Mouse (Mus musculus) embryo, embryonic 9.5 days (tissue): ENCODE measurements at regions not wholly inside any gene's neighbourhood (a gene's known extent, or its start where the extent isn't known, plus 50 kb on each side); places are given as distances from the start of the nearest gene placed in this dataset.

Source experiments
- DNase-seq: peaks from one replicate; pipeline ENCODE4 v3.0.0-alpha.2; 2017; ENCODE audit errors: extremely low spot score

DNA sequence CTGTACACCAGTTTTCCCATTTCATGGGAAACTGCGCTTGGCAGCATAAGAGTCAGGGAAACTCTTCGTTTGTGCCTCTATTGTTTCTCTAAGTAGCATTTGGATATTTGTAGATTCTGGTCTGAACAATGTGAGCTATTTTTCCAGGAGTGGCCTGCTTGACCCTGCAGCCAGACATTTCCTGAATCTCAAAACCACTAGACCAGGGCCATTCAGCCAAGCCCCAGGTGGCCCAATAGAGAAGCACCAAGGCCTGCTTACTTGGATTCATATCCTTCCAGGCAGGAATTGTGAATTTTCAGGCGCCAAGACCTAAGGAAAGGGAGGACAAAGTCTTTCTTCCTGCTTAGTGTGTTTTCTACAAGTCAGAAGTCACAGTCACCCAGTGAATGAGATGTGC lies 85.9 kb upstream of the Hs3st1 start:
- DNase-seq, result peak; percentile 1

DNA sequence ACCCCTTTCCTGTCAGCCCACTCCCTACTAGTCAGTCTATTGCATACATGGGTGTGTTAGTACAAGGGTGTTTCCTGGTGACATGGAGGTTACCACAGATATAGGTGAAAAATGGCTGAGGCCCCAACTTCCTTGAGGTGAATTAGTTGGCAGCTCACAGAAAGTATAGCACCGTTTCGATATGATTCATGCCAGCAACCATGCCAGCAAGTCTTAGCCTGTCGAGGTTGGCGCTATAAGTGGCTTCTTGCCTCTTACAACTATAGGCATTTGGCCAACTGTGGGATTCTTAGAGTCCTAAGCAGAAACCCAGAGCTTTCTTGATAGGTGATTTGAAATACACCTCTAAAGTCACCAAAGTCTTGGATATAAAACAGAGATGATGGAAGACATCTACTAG lies 85.3 kb upstream of the Hs3st1 start:
- DNase-seq, result no peak

DNA sequence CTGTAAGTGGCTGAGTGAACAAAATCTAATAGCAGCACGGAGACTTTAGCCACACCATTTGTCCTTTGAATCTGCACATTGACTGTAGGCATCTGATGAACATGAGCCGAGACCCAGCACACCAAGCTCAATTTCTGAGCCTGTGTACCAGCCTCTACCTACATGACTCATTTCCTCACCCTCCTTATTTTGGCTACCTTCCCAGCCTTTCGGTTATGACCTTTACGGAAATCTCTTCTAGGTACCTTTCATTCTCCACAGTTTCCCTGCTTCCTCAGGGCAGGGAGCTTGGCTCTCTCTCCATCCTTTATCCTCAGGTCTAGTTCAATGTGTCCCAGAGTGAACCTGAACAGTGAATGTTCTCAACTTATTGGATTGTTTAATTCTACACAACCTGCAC lies 77.3 kb upstream of the Hs3st1 start:
- DNase-seq, result no peak

DNA sequence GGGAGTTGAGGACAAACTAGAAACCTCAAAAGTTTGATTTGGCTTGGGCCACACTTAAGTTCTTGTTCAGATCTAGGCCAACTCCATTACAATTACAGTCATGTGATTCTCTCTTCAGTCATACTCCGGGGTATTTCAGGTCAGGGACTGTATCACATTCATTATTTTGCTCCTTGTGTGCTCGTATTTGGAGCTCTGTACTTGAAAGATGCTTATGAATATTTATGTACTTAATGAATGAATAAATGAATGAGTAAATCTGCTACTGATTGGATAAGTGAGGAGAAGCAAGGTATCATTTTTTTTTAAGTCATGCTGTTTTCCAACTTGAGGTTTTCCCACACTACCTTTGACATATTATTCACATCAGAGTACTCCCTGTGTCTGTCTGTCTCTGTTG lies 69.4 kb upstream of the Hs3st1 start:
- no peak for DNase-seq

DNA sequence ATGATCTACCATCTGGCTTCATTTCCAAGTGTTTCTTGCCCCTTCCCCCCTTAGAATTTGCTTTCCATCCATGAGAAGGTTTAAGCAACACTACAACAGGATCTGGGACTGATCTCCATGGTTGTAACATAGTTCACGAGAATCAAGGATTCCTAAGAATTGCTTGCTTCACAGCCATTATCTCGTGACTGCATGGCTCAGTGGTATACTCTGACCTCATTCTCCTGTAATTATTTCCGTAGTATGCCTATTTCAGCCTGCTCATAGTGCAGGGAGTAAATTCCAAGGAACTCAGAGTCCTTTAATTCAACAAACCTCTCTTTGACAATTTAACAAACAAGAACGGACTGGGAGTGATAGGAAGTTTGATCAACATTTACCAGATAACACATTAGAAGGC lies 51.4 kb upstream of the Hs3st1 start:
- no peak for DNase-seq
